Mouse (Mus musculus) lung, postnatal 25 days (tissue): ENCODE data around the gene Stag1.

Experiments
- DNase-seq: peaks from one replicate; pipeline ENCODE4 v3.0.0; 2022; ENCODE audit warnings: low spot score

Stag1 gene

DNA sequence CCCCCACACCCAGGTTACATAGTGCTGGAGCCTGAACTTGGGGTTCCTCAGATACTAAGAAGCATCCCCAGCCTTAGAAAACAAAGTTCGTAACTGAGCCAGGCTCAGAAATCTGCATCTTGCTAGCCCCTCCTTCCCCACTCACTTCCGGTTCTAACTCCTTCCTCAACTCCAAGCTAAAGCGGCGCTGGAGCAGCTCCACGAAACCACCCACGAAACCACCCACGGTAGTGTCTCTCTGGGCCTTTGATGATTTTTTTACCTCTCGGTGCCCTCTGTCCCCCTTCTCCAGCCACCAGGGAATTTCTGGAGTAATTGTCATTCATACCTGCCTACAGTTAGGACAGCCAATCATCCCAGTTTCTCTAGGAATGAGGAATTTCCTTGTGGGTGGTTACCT lies at the start of gene Stag1:
Stag1 (plus strand) TSS at position 253 of the 400 bp plus-strand sequence.
- DNase-seq: no peak

DNA sequence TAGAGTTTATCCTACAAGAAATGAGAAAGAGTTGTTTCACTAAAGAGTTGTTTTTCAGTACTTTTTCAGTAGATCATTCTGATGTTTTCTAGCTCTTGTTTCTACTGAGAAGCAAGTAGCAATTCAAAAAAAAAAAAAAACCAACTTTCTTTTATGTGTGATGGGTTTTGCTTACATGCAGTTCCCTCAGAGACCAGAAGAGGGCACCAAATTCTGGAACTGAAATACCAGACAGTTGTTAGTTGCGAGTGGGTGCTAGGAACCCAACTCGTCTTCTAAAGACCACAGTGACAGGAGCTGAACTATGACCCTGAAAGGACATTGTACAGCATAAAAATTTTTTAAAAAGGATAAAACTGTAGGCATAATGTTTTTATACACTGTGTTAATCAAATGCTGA lies 49.3 kb upstream of the Stag1 start:
- DNase-seq: peak; percentile 18

DNA sequence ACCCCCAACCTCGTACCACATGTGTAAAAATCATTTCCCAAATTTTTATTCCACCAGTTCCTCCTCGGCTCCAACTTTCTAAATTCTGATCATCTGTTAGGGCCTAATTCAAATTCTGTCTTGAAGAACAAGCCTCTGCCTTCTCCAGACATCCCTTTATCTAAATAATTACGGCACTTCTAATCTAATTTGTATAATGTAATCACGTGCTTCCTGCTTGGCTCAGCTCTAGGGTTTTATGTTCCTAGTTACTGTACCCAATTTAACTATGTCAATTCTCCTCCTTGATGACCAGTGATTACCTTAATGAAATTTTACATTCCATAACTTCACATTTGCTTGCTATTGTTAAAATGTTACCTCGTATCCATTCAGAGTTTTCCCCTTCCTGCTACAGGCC lies 41.9 kb upstream of the Stag1 start:
- DNase-seq: no peak

DNA sequence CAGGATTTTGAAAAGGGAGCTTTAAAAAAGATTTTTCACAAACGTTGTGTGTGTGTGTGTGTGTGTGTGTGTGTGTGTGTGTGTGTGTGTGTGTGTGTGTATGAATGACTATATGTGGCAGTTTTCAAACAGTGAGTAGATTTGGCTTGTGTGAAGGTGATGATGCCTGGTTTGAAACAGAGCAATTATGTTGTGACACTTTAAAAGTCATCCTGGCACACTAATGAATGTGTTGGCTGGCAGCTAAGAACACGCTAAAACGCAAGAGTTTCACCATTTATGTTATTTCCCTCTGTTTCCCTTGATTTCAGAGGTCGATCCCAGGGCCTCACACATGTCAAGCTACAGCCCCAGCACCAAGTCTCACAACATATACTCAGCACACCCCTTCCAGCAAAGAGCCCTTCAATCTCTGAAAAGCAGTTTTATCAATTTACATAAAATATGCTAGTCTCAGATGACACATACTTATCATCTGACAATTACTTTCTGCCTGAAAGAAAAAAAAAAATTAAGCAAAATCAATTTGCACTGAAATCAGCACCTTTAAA lies 39.5 kb upstream of the Stag1 start:
- DNase-seq: no peak

DNA sequence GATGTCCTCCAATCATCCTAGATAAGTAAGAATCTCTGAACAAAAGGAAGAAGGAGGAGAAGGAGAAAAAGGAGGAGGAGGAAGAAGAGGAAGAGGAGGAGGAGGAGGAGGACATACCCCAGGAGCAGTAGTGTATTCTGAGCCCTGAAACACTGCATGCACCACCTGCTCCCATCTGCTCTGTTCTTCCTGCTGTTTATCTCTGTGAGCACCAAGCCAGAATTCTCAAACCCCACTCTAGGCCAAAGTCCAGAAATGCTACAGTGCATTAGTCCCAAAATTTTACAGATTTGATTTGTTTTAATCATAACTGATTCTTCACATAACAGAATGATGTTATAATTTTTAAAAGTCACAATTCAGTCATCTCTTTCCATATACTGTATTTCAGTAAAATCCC lies 38.6 kb upstream of the Stag1 start:
- DNase-seq: no peak

DNA sequence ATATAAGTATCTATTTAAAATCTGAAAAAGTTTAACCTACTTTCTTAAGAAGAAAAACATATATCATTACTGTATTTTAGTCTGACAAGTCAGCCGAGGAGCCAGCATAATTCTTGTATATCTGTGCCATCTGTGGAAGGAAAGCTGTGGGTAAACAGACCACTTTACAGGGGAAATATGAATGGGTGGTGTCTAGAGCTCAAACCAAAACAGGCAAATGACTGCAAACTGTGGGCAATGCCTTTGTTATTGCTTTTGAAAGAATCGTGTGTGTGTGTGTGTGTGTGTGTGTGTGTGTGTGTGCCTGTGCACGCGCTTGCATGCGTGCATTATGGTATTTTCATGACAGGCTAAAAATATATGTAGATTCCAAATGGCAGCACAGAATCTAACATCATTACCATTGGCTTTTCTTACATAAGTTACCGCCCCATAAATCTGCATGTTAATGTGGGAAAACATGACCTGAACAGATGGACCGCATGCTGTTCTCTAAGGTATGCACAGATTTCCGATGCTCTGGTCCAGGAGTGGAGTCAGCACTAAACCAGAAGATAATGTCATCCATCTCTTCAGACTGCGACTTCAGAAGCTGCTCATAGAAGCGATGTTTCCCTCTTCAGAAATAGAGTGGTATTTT lies 37.2 kb upstream of the Stag1 start:
- peak; percentile 12 for DNase-seq

DNA sequence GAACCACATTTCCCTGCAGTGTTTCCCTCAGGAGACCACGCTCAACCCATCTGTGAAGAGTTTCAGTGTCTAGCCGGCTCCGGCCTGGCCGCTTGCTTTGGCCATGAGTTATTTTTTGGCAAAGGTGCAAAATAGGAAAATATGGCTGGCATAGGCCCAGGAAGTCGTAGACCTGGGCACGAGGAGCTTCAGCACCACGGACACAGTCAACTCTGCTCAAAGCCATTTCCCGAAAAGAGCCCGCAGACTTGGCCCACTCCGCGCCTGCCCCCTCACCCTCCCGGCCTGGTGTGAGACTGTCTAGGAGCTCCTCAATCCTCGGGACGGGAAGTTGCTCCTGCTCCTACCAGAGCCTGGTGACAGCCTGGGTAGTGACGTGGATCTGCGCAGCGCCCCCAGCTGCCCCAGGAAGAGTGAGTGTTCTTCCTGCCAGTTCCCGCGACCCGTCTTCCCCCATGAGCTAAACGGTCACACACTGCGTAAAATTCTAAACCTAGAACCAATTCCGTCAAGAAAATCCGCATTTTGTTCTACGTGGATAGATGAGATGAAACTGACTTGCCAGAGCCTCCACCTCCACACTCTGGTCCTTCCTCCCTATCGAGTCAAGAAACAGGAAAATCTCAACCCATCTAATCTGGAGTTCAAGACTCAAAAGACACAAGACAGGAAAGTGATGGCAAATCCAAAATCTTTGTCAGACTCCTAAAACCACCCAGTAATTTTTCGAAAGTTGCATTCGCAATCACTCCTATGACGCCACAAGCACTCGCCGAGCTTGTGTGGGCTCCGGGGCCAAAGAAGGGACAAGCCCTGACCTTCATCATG lies 27.6 kb upstream of the Stag1 start:
- peak; percentile 74 for DNase-seq

DNA sequence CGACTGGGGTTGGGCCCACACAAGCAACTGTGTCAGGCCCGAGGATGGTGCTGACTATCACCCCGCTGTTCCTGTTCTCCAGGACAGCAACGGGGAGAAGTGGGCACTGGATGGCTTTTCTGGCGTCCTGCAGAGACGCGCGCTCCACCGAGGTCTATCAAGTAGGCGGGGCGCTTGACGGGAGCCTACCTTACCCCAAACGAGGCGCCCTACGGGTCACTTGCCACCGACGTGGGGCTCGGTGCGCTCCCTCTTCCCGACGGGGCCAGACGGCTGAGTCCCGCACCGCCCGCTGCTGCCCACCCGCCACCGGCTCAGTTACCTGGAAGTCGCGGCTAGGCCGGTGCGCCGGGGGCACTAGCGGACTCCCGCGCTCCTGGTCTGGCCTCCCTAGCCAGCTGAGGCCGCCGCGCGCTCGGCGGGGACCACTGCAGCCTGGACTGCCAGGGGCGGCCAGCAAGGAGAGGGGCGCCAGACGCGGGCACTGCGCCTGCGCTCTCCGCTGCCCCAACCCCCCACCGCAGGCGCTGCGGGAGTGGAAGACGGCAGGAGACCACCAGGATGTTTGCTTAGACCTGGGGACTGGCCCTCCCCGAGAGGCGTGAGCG lies 26.9 kb upstream of the Stag1 start, which contains the start of gene Slc35g2:
Slc35g2 (minus strand) TSS at position 465 of the 608 bp plus-strand sequence.
- peak; percentile 21 for DNase-seq

DNA sequence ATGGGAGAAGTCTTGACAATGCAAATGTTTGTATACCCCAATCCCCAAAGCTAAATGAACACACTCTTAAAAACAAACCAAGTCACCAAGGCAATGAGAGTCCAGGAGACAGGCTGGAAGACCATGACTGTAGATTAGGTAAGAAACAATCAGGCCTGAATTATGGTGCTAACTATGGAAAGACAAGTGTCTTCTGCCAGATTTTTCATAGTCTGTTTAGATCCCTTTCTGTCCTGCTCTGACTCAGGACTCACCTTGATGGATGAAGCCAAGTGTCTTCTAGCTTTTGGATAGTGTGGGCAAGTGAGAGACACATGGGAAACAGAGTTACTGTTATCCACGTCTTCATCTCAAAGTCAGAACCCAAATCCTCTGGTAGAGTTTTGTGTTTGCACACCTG lies 26.1 kb upstream of the Stag1 start:
- no peak for DNase-seq

DNA sequence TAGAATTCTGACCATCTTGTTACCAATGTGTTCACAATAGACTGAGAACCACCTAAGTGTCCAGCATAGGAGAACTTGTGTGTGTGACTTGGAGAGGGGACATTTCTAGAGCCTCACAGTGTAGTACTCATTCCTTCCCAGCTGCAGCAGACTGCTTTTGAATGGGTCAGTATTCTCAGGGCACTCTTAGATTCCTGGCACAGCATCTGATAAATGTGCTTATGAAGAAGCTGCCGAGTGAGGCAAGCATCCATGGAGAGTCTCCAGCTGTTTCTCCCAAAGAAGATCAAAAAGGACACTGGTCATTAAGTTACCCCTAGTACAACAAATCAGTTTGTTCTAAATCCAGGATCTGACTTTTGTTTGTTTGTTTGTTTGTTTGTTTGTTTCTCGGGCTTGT lies 24.3 kb upstream of the Stag1 start:
- DNase-seq: peak; percentile 41

DNA sequence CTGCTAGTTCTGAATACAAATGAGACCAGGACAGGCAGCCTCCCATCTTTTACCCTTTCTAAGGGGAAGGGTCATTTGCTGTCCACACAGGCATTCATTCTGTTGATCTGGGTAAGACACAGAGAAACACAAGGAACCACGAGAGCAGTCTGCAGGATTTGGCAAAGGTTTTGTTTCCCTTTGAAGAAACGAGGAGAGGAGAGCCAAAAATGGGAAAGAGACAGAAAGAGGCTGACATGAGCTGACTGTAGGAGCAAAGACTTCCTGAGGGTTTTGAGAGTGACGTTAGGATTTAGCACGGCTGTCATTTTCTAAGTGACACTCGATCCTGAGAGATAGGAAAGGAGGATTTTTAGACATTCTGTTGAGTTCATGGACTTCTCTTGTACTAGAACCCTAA lies 23.7 kb upstream of the Stag1 start:
- peak; percentile 14 for DNase-seq

DNA sequence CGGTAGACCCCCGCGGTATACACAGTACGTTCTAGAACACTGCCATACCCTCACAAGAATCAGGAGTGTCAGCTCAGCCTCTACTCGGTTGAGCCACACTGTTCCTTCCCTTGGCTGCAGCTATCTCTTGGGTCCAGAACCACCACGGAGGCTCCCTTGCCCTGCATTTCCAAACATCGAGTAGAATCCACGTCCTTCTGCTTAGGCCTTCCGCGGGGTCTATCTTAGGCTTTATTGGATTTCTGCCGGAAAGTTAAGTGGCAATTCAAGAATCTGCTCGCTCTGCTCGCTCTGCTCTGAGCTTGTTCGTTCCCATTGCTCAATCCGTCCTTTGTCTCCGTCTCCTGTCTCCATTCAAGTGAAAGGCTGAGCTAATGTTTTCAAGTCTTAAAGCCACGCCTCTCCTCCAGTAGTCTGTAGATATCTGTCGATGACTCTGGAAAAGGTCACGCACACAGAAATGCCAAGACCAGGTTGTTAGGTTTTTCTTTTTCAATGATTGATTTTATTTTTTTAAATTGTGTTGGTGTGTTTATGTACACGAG lies 17.3 kb upstream of the Stag1 start:
- DNase-seq: peak; percentile 41

DNA sequence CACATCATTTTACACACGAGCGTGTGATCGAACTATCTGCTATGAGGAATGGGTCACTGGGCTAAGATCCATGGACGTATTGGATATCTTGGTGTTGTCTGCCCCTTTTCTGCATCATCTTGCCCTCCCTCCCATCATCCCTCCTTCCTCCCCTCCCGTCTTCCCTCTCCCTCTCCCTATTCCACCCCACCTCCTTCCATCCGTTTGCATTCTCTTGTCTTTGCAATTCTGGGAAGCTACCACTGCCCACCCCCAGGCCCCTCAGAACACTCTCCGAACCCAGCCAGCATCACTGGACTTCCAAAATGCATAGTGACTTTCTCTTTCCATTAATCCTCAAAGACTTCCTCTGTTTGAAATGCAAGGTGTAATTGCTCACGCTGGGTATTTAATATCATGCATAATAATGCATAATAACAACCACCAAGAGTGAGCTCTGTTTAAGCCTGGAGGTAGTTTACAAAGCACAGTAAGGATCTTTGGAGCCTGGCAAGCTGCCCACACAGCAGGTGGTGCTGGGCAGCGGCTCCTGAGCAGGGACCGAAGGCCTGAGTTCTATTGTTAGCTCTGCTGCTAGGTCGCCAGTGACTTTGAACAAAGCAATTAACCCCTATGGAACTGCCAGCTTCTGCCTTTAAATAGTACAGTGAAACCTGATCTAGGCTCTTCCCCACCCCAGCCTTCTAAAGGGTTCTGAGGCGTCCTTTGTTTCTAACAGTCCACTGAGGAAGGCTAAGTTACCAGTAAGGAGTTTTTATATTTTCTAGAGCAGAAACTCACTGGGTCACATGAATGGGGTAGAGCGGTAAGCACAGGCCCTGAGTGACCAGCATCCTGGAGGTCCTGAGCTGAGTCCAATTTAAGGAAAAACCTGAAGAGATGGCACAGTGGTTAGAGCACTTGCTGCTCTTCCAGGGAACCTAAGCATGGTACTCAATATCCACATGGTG lies 15.8 kb upstream of the Stag1 start:
- no peak for DNase-seq

DNA sequence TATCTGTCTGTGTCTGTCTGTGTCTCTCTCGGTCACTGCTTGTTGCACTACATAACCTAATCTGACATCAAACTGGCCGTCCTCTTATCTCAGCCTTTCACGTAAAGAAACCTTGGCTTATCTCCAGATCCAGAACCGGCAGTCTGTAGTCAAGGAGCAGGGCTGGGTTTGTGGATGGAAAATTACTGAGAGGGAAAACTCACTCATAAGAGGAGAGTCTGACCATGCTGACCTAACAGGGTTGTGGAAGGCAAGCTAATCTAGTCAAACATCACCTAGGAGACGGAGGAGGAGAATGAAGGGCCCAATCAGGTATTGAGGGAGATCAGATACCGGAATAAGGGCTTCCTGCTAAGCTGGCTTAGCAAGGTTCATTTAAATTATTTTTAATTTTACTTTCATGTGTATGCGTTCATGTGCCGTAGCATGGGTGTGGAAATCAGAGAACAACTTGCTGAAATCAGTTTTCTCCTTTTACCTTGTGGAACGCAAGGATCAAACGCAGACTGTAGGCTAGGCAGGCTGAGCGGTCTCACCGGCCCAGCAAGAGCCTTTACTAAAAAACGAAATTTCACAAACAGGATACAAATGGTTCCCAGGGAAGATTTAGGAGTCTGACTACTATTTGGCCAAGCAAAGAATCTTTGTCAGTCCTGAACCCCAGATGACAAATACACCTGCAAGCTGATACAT lies 14.6 kb upstream of the Stag1 start:
- peak; percentile 85 for DNase-seq

DNA sequence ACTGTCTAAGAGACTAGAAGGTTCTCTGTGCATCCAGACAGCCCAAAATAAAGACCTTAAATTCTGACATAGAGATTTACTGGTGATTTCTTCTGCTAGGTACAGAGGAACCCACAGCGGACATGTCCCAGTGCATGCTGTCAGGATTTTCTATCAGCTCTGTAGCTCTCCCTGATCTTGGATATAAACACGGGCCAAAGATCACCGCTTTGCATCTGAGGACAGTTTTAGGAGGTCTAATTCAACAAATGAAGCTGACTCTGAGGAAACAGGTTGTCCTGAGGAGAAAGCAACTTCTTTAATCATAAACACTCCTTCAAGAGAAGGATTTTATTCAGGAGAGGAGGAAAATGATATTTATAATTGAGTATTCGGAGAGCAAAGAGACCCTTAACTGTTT lies 13.6 kb upstream of the Stag1 start:
- DNase-seq: no peak

DNA sequence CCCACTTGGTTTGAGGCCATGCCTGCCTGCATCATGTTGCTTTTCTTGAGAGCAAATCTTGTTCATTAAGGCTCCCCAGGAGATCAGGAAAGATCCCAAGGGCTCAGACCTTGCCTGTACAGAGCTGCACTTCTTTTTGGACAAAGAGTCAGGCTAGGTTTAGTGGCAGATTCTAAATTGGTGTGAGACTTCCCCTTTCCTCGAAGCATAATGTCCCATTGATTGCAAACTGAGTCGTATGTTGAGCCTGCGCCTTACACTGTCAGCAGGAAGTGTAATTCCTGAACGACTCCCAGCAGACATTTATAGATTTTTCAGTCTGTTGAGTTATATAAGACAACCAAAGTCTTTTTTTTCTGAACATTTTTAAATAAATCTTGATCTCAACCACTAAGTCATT lies 7.1 kb upstream of the Stag1 start:
- DNase-seq: no peak

DNA sequence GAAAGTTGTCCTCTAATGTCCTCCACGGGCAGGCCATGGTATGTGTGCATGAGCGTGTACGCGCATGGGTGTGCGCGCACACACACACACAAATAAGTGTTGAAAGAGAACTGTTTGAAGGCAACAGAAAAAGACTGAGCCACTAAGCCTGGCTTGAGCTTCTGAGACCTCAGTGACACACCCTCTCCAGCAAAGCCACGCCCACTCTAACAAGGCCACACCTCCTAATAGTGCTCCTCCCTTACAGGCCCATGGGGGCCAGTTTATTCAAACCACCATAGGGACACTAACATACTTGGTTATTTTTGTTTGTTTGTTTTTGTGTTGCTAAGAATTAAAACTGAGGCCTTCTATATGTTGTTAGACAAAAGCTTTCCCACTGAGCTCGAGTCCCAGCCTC lies 1.3 kb upstream of the Stag1 start:
- DNase-seq: no peak

DNA sequence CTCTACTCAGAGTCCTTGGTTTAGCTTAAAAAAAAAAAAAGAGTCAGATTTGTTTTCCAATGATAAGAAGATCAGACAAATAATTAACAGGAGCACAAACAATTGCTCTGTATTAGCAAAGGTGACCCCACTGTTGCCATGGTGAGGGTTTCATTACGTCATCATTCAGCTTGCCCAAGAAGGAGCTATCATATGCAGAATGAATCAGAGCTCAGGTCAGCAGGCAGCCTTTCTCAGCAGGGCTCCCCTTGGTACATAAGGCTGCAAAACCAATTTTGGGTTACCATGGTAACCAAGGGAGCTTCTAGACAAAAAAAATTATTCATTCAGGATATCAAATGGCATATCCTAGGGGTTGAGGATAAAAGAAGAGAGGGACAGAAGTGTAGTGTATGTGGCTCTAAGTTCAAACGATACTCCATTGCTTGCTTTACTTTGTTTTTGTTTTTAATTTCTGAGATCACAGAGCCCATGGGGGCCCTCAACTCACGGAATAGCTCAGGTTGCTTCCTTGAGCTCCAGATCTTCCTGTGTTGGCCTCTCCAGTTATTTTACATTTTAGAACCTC lies 2.2 kb downstream of the Stag1 start:
- DNase-seq: no peak

DNA sequence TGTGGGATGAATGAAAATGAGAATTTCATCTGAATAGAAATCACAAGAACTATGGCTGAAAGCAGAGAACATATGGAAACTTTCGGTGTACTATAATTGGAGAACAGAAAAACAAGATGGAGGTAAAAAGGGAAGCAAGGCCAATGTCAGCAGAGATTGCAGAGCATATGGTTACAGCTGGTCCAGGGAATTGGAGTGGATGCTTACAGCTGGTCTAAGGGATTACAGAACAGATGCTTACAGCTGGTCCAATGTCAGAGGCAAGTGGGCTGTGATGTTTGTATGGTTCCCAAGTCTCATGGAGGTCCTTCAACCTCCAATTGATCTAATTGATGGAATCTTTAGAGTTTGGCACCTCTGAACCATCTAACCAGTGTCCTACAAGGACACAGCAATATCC lies 4.5 kb downstream of the Stag1 start:
- DNase-seq: no peak

DNA sequence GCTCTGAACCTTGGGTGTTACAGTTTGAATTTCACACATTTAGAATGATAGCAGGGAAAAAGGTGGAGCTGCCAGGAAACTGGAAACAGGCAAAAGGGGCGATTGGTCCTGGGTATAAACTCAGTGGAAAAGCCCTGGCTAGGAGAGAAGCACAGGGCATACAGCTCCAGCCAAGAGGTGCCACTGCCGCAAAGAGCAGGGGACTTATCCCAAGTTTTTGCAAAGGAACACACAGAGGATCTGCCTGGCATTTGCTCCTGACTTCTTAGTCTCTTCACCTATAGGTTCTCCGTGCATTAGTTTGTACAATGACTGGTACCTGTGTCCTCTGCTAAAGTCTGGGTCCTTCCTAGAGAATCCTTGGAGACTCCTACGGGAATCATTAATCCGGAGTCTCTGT lies 5.6 kb downstream of the Stag1 start:
- DNase-seq: no peak

DNA sequence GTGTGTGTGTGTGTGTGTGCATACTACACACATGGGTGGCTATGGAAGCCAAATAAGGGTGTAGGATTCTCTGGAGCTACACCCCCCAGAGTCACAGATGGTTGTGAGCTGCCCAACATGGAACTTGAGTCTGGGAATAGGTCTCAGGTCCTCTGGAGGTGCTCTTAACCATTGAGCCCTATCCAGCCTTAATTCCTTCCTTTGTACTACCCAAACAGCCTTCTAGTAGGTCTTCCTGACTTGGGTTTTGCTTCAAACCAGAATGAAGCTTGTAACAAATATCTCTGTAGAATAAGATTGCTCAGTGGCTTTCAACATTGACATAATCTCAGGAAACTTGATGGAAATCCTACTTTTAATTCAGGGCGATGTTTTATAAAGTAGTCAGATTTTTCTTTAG lies 7.9 kb downstream of the Stag1 start:
- no peak for DNase-seq
